Mouse (Mus musculus): ENCODE results near the gene Mdga1.

- TF ChIP-seq E2F4 (IDR thresholded peaks at IDR 0.05; ENCODE audit: insufficient read depth), result no peak
- TF ChIP-seq POLR2A (IDR thresholded peaks at IDR 0.05; ENCODE audit: insufficient read length, low read depth), result no peak
- TF ChIP-seq TCF12 (IDR thresholded peaks at IDR 0.05; ENCODE audit: insufficient read depth, poor library complexity, severe bottlenecking), result no peak
These were observed 180.2 kb downstream of the Mdga1 start for GRCm38 (mm10) chr17:29789715-29790114.
